Mouse (Mus musculus) adrenal gland (tissue): Measurements from ENCODE around the gene Gpr142.

Experiments used
- intact Hi-C: fragments of 180-260 bp; cut with DNase I; formaldehyde crosslinking; loops from one replicate; pipeline ENCODE4 v1.15.1; 2025
- long read RNA-seq, 2 experiments: library from polyadenylated mRNA; unstranded; transcript quantifications; one replicate each; pipeline ENCODE4 v2.0.0; 2020; ENCODE audit warnings: borderline replicate concordance in 1 of 2; ENCODE audit not compliant: insufficient replicate concordance in 1 of 2

Gpr142 gene
- long read RNA-seq, experiment 1, result 0 reads
- long read RNA-seq, experiment 2, result 0 reads

DNA sequence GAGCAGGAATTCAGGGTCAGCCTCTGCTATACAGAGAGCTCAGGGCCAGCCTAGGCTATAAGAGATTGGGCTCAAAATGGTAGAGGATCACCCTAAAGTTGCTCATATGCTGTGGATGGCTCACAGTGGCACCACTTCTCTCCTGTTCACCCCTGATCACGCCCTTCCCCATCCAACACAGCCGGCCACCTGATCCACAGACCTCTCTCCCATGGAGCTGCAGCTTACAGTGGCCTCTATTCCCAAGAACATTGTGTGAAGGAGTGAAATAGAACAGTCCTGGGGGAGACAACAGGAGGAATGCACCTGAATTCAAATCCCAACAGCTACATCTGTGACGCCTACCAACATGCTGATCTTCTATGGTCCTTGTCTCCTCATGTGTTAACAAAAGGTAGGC lies at the start of gene Gpr142:
Gene Gpr142, plus strand, starts transcription at position 301 of the 400 bp plus-strand sequence.
- intact Hi-C loops, result loop anchor here (10.0 kb wide), 1 partner anchor 346 kb away; no protein-coding TSS in a partner anchor

- intact Hi-C loops, result no loop called here
These were observed 33.6 kb upstream of the Gpr142 start, which contains the start of gene Kif19a for GRCm38 (mm10) chr11:114764820-114765818. Gene Kif19a, plus strand, starts transcription at chr11:114765388.

- intact Hi-C loops, result no loop called here
These were observed 28.8 kb upstream of the Gpr142 start for GRCm38 (mm10) chr11:114769911-114770310.

DNA sequence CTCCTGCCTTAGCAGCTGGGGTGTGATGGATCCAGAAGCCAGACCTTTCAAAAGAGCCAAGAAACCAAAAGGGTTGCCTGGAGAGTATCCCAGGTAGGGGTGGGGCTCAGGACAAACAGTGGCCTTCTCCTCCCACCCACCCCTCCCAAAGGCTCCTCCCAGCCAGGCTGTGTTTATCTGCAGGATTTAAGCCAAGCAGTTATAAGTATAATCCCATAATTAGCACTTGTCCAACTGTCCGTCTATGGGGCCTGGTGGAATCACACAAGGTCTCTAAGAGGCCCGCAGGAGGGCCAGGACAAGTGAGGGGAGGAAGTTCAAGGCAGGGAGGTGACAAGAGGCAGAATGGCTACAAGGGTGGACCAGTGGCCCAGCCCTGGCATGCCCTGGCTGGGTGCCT lies 26.8 kb upstream of the Gpr142 start:
- intact Hi-C loops, result no loop called here

GRCm38 (mm10) chr11:114780076-114780475 lies 18.6 kb upstream of the Gpr142 start:
- intact Hi-C loops, result no loop called here

DNA sequence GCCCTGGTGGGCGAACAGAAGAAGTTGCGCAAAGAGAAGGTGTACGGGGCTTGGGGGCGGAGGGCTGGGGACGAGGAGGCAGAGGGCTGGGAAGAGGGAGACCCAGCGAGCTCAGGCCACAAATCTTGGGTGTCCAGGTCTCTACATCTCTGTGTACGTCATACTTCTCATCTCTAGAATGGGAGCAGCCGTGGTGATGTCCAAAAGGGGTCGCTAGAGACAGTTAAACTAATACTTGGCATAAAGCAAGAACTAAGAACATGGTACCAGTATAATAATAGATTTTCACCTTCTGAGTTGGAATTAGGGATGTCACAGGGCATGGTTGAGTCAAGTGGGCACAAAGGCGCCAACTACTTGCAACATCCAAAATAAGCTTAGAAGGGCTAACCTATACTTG lies 12.8 kb upstream of the Gpr142 start:
- intact Hi-C loops, result no loop called here

GRCm38 (mm10) chr11:114786326-114786725 lies 12.4 kb upstream of the Gpr142 start:
- intact Hi-C loops, result no loop called here

DNA sequence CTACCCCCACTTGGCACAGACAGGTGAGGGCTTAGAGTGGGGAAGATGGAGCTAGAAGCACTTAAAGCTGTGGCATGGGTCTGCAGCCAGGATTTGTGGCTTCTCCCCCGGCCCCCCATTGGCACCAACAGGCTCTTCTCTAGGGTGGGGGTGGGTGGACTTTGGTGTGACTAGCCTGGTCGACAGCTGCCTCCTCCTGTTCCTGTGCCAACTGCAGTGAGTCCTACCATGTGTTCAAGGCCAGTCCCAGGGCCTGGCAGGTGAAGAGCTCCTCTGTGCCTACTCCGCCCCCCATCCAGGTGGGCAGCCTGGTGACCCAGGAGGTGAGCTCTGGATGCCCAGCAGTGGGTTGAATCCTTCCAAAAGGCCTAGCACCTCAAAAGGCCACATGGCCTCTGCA lies 11.1 kb upstream of the Gpr142 start:
- intact Hi-C loops, result no loop called here

DNA sequence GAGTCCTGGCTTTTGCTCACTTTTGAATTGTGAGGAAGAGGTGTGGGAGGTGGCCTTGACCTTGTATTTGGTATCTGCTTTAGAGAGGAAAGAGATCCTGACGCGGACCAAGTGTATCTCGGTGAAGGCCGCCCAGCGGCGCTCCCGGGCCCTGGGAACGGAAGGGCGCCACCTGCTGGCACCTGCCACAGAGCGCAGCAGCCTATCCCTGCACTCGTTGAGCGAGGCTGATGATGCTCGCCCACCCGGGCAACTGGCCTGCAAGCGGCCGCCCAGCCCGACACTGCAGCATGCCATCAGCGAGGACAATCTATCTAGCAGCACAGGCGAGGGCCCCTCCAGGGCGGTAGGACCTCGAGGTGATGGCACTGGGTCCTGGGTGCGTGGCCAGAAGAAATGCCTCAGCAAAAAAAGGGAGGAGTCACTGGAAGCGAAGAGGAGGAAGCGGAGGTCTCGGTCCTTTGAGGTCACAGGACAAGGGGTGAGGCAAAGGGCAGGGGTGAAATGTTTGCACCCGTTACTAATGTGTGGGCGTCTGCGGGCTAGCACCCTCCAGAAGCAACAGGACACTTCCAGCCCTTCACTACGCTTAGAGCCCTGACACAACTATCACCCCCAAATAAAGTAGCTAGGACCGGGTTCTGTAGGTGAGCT lies 9.5 kb upstream of the Gpr142 start:
- intact Hi-C loops, result loop anchor here (1.0 kb wide), 1 partner anchor 44 kb away; no protein-coding TSS in a partner anchor

DNA sequence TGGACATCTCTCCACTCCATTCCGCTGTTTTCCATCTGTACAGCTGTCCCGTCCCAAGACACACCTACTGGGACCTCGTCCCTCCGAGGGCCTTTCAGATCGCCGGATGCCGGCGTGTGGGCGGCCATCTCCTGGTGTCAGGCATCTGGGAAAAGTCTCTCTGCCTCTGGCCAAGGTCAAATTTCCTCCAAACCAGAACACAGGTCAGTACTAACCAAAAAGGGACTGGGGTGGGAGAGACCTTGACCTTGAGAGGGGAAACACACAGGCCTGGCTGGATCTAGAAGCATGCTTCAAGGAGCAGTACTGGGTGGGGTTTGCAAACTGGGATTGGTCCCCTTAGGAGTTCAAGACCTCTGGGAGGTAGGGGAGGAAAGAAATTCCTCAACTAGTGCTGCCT lies 9.0 kb upstream of the Gpr142 start:
- intact Hi-C loops, result loop anchor here (1.0 to 10.0 kb wide), 2 partner anchors 44 to 355 kb away; no protein-coding TSS in a partner anchor

- intact Hi-C loops, result loop anchor here (10.0 kb wide), 1 partner anchor 355 kb away; no protein-coding TSS in a partner anchor
These were observed 8.6 kb upstream of the Gpr142 start for GRCm38 (mm10) chr11:114790171-114790570.

DNA sequence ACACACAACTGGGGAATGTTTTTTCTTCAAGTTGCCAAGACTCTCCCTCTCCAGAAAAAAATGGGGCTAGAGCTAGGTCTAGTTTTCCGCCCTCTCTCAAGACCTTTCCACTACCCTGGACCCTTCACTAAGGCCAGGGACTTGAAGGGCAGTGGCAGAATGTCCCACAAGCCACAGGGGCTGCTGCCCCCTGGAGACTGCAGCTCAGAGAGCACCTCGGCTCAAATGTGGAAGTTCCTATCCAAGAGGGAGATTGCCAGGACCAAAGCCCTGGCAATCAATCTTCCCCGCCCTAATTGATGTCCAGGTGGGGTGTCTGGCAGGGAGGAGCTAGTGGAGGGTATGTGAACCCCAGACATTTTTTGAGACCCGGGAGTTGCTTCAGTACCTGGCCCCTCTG lies 7.9 kb upstream of the Gpr142 start:
- intact Hi-C loops, result loop anchor here (10.0 kb wide), 1 partner anchor 354 kb away; no protein-coding TSS in a partner anchor

DNA sequence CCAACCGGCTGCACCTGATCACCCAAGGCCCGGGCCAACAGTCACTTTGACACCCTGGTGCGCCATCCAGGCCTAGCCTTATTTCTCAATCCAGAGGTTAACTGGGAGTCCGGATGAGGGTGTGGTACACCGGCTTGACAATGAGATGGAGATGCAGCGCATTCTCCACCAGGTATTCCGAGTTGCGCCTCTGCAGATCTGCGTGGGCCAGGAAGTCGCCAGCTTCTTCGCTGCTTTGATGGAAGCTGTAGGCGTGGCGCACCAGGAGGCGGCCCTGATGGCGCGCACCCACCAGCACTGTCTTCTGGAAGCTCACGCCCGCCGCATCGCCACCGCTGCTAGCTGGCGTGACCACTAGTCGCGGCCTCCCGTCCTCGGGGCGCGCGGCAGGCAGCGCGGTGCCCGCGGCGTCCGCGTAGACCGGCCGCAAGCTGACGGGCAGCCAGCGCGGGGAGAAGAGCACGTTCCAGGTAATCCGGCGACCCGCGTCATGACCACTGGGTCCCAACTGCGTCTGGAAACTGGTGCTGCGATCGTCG lies 7.3 kb upstream of the Gpr142 start:
- intact Hi-C loops, result loop anchor here (10.0 kb wide), 1 partner anchor 353 kb away; no protein-coding TSS in a partner anchor

GRCm38 (mm10) chr11:114791891-114792411 lies 6.8 kb upstream of the Gpr142 start:
- intact Hi-C loops, result loop anchor here (10.0 kb wide), 1 partner anchor 353 kb away; no protein-coding TSS in a partner anchor

DNA sequence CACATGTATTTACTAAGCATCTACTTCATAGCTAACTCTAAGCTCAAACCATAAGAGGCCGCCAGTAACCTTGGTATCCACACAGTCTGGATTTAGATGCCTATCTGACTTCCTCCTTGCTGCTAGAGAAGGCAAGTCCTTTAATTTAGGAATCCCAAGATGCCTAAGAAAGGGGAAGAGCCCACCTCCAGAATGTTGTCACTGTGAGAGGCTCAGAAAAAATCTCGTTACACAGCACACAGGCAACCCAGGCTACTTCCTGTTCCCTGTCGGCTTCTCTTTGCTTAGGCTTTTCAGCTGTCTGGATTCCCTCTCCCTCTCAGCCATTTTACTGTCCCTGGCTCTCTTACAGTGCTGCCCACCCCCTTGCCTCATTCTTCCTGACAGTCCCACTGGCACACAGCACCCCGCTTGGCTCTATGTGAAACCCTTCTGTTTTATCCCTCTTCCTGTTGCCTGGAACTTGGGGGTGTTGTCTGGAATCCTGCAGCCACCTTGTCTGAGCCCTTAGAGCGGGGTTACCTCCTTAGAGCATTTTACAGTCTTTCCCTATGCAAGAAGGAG lies 5.7 kb upstream of the Gpr142 start:
- intact Hi-C loops, result loop anchor here (10.0 kb wide), 1 partner anchor 352 kb away; no protein-coding TSS in a partner anchor

GRCm38 (mm10) chr11:114793868-114794545 lies 4.7 kb upstream of the Gpr142 start:
- intact Hi-C loops, result loop anchor here (10.0 kb wide), 1 partner anchor 351 kb away; no protein-coding TSS in a partner anchor

GRCm38 (mm10) chr11:114794691-114795090 lies 4.0 kb upstream of the Gpr142 start:
- intact Hi-C loops, result loop anchor here (10.0 kb wide), 1 partner anchor 350 kb away; no protein-coding TSS in a partner anchor

DNA sequence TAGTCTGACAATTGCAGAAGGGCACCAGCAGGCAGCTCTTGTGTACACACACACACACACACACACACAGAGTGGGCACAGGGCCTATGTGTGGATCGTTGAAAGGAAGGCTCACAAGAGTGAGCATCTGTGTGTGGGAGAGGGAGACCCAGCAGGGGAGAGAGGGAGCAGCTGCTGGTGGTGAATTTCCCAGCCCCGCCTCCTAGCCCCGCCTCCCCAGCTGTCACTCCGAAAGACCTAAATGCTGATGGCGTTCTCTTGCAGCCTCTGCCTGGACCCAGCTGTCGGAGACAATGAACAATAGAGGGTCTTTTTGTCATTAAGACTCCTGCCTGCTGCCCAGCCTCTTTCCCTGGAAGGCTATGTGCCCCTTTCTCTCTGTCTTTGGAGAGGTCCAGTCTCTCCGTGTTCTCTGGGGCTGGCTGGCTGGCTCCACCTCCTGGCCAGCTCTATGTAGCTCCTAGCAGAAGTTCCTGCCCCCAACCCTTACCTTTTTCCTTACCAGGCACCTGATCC lies 3.4 kb upstream of the Gpr142 start:
- intact Hi-C loops, result loop anchor here (10.0 kb wide), 1 partner anchor 350 kb away; no protein-coding TSS in a partner anchor

DNA sequence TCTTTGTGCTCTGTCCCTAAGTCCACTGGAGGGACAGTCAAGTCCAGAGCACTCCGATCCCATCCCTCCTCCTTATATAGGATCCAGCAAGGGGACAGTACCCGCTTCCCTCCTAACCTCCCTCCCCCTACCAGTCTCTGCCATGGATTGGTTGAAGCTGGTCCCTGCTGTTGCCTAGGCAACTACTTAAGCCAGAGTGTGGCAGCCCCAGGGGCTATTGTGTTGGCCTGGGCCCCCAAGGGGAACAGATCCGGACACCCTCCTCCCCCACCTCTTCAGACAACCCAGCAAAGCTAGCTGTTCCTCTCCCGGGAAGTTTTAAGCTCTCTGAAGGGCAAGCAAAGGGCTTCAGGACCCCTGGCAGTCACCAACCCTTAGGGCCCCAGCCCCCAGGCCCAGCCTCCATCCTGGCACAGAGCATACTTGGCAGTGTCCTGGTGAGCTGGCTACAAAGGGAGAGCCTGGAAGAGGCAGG lies 2.8 kb upstream of the Gpr142 start, which contains the start of gene Btbd17:
Gene Btbd17, minus strand, starts transcription at position 98 of the 475 bp plus-strand sequence.
- intact Hi-C loops, result loop anchor here (10.0 kb wide), 1 partner anchor 349 kb away; no protein-coding TSS in a partner anchor
